Mouse (Mus musculus) CH12.LX (cell line): Measurements from ENCODE around the gene Srsy.
"Not testable (repeated sequence)": the region's sequence is repeated elsewhere in the genome, so short reads cannot be mapped to it uniquely, and the experiment has no call there.

Source experiments
- CTCF ChIP-seq, 2 experiments: IDR thresholded peaks in 1 of 2; conservative IDR thresholded peaks in 1 of 2; 2 replicates each; pipeline ENCODE4 v1.5.1; 2011 to 2012; ENCODE audit warnings: low read depth in 2 of 2, low read length in 2 of 2, improper control_type of control experiment in 1 of 2, inconsistent platforms in 1 of 2, mild to moderate bottlenecking in 1 of 2, moderate library complexity in 1 of 2
- E2F4 ChIP-seq: IDR thresholded peaks from 2 replicates; pipeline ENCODE4 v1.6.1; 2011; ENCODE audit warnings: low read depth, low read length, improper control_type of control experiment; ENCODE audit not compliant: insufficient replicate concordance
- EP300 ChIP-seq: IDR thresholded peaks from 2 replicates; pipeline ENCODE4 v1.6.1; 2011; ENCODE audit warnings: low read length, improper control_type of control experiment
- JUND ChIP-seq: conservative IDR thresholded peaks from 2 replicates; pipeline ENCODE4 v1.6.1; 2011; ENCODE audit warnings: low read depth, low read length, improper control_type of control experiment
- KAT2A ChIP-seq: IDR thresholded peaks from 2 replicates; pipeline ENCODE4 v1.6.1; 2012; ENCODE audit warnings: low read length, improper control_type of control experiment, inconsistent platforms; ENCODE audit not compliant: insufficient replicate concordance
- MEF2A ChIP-seq: IDR thresholded peaks from 2 replicates; pipeline ENCODE4 v1.6.1; 2014; ENCODE audit warnings: low read depth, mild to moderate bottlenecking, inconsistent platforms, low read length, improper control_type of control experiment, borderline replicate concordance
- POLR2A ChIP-seq: IDR thresholded peaks from 2 replicates; pipeline ENCODE4 v1.6.1; 2011; ENCODE audit warnings: low read depth, mild to moderate bottlenecking, improper control_type of control experiment, low read length
- SMC3 ChIP-seq: IDR thresholded peaks from 2 replicates; pipeline ENCODE4 v1.6.1; 2011; ENCODE audit warnings: low read depth, low read length, improper control_type of control experiment
- USF2 ChIP-seq: conservative IDR thresholded peaks from 2 replicates; pipeline ENCODE4 v1.6.1; 2011; ENCODE audit warnings: low read depth, low read length, improper control_type of control experiment

GRCm38 (mm10) chrY:17937230-17937629, at the start of gene Srsy:
- TF ChIP-seq SMC3; CTCF (conservative IDR thresholded peaks at IDR 0.05 in 1 of 2, IDR thresholded peaks at IDR 0.05 in 1 of 2; ENCODE audit: low read depth in 2 of 2, low read length in 2 of 2); USF2; POLR2A; EP300; JUND; KAT2A; E2F4; MEF2A: not testable (repeated sequence)
